Mouse (Mus musculus) gastrocnemius, adult 2 months (tissue): Measurements from ENCODE around the gene Adamts3. TPM values are rescaled to one million over a fixed set of nuclear protein-coding genes. Genes with fewer than 3 reads are reported as not detected.

Experiments
- DNase-seq: peaks from one replicate; pipeline ENCODE4 v3.0.0; 2022
- H3K27ac ChIP-seq: fragments of 200-600 bp; 2 replicates; pipeline ENCODE4 v1.8.1; 2022; ENCODE audit warnings: mild to moderate bottlenecking
- H3K4me3 ChIP-seq: fragments of 200-600 bp; 2 replicates; pipeline ENCODE4 v1.8.1; 2022; ENCODE audit warnings: mild to moderate bottlenecking, moderate library complexity
- CTCF ChIP-seq: fragments of 200-600 bp; IDR thresholded peaks from 2 replicates; pipeline ENCODE4 v1.8.1; 2022; ENCODE audit warnings: antibody characterized with exemption, mild to moderate bottlenecking, moderate library complexity
- intact Hi-C: fragments of 180-260 bp; cut with DNase I; formaldehyde crosslinking; loops from one replicate; pipeline ENCODE4 v1.15.1; 2025
- total RNA-seq, 2 experiments: library from RNA; stranded (reverse); gene quantifications; 2 replicates each; pipeline ENCODE4 v1.2.3; 2021

Adamts3 gene
- total RNA-seq, 2 experiments from 2014 or later = 0.87 to 3.4 TPM

DNA sequence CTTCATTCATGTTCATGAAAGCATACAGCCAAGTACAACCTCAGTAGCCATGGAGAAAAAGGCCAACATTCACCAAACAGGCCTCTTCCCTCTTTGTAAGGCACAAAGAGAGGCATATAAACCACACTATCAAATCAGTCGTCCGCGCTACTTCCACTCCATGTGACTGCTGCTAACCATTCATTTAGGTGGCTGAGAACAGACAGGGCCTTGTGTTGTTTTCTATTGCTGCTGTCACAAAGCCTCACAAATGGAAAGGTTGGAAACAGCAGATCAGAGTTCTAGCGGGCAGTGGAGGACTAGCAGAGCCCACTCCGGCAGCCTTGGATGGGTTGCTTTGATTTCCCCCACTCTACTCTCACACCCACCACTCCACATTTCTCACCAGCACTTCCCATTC is 98.5 kb downstream of the Adamts3 start:
- no peak overlapping the region for H3K27ac ChIP-seq
- intact Hi-C loops = no loop called here
- no peak for DNase-seq
- H3K4me3 ChIP-seq = no peak overlapping the region
- TF ChIP-seq CTCF = no peak

DNA sequence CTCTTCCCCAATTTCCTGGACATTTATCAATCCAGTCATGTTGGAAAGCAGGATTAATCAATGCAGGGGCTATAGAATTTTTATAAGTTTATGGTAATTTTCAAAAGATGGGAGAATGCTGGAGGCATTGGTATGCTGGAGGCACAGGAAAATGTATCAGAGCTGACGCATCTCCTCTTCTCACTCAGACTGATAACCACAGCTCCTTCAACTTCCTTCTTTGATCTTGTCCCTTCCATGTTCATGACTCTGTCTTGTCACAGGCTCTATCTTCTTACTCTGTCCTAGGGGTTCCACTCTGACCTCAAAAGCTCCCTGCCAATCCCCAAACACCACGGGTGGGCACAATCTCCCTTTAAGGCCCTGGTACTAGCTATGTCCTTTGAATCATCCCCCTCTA is 103.3 kb downstream of the Adamts3 start:
- H3K4me3 ChIP-seq = no peak overlapping the region
- H3K27ac ChIP-seq = no peak overlapping the region
- no peak for TF ChIP-seq CTCF
- DNase-seq = no peak
- intact Hi-C loops = no loop called here

DNA sequence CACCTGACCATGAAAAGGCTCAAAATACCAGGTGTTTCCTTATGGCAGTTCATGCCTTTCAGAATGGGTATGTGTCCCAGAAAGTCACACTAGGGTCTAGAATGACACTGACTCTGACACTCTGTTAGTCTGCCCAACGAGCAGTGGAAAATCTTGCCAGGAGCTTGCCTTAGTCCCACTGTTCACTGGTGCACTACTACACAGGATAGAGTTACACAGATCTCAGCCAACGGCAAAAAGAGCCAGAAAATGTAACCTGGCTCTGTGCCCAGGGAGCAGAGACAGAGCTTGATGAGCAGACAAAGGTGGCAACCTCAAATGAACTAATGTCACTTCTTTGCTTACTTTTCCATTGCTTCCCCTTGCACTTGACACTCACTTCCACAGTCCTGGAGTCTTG is 104.5 kb downstream of the Adamts3 start:
- Histone ChIP-seq H3K27ac (no peak overlapping the region), H3K4me3 (no peak overlapping the region)
- DNase-seq = peak; percentile 33
- intact Hi-C loops = no loop called here
- TF ChIP-seq CTCF = no peak

DNA sequence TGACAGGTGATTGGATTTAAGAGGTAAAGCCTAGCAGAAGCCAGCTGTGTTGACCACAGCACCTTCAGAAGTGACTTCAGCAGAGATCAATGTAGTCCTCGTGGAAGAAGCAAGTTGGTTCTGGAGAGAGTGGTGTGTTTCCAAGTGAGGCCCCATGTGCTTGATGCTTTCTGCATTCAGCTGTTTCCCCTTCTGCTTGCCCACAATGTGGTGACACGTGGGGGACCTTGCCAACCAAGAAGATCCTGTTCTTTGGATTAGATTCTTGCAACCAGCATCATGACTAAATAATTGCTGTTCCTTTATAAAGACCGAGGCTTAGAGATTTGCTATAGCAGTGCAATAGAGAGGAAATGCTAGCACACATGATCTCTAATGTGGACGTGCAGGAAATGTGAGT is 105.7 kb downstream of the Adamts3 start:
- H3K27ac ChIP-seq = no peak overlapping the region
- H3K4me3 ChIP-seq = no peak overlapping the region
- intact Hi-C loops = no loop called here
- TF ChIP-seq CTCF = no peak
- DNase-seq = no peak

DNA sequence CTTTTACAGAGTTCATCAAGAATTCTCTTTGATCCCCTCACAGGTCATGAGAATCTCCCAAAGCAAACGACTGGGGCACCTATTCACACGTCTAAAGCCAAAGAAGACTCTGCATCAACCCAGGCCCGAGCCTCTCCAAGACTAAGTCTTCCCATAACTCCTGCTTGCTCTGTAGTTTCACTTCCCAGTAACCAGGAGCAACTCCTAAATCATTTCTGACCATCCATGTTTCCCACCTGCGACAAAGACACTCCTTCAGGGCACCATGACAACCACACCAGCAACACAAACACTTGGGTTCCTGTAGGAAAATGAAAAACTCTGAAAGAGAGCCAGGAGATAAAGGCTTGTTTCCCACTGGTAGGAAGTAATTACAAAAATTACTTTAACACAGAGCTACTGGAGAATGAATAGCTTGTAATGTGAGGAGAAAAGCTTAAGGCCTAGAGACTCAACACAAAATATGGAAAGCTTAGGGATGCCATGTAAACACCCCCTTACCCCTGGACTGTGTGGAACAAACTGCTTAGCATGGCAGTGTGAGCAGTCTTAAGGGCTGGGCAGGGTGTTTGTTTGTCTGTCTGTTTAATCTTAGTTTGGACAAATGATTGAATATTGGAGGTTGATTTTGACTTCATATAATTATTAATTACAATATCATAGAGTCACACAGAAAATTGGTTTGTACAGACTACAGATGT is 112.3 kb downstream of the Adamts3 start:
- Histone ChIP-seq H3K27ac (no peak overlapping the region), H3K4me3 (no peak overlapping the region)
- intact Hi-C loops = no loop called here
- no peak for DNase-seq
- TF ChIP-seq CTCF = no peak

DNA sequence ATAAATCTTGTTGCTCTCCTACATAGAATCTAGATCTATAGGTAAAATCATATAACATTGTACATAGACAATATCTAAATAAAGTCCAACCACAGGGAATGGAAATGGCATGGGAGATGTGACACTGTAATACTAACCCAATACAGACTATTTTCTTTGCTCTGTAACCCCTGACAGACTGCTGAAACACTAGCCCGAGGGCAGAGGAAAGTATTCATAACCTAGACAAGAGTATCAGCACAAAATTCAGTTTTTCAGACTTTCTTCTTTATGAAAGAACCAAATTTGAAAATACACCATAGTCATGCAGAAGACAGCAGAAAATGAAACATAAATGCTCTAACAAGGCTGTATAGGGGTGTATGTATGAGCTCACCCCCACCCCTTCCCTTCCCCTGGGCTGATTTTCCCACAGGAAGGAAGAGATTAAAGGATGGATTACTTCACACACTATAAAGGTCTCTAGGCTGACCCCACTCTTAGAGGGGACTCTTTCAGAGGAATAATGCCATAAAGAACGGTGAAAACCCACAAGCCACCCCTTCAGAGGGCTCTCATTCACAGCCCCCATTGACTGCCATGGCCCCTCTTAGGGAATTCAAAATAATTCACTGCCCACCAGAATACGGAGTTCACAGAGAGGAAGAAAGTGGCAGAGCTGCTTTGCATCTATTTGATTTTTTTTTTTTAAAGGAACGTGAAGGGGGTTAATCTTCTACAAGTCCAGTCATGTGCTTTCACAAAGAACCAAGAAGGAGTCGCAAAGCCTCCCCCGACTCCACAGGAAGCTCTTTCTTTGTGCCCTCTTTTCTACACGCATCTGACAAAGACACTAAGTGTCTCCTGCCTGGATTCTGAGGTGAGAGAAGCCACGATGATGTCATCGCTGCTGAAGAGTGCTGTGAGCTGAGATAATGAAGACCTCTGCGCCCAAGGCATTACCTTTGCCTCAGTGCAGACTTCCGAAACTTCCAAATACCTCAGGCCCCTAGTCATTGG is 119.6 kb downstream of the Adamts3 start:
- Histone ChIP-seq H3K27ac (no peak overlapping the region), H3K4me3 (no peak overlapping the region)
- no peak for DNase-seq
- intact Hi-C loops = no loop called here
- no peak for TF ChIP-seq CTCF

DNA sequence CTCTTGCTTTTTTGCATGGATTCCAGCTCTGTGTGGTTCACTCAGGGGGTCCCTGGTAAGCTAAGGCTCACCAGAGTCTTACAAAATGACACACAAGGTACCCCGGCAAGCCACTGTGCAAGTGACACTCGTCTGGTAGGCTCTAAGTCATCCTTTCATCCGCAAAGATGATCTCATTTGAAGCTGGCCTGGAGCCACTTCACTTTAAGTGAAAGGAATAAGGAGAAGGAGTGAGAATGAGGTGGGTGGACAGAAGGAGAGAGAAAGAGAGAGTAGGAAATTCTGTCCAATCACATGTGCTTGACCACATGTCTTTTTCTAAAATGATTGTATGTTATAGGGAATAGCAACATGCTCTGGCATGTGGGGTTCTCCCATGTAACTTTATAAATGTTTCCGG is 122.8 kb downstream of the Adamts3 start:
- no peak for TF ChIP-seq CTCF
- Histone ChIP-seq H3K27ac (no peak overlapping the region), H3K4me3 (no peak overlapping the region)
- intact Hi-C loops = no loop called here
- DNase-seq = no peak

DNA sequence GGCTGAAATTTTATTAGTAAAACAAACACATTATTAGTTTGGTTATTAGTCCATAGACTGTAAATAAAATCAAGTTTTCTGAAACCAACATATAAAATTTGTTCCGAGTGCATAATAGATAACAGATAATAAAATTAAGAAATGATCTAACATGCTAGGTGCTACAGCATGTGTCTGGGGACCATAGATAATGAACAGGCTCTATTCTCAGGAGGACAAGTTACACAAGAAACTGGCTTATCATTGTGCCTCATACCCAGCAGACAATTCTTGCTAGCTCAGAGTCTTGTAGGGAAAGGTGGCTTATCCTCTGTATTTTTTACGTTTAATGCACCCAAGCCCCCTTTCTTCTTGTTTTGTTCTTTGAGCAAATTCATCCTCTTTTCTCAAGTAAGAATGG is 131.3 kb downstream of the Adamts3 start:
- Histone ChIP-seq H3K4me3 (no peak overlapping the region), H3K27ac (no peak overlapping the region)
- intact Hi-C loops = no loop called here
- no peak for DNase-seq
- TF ChIP-seq CTCF = no peak

DNA sequence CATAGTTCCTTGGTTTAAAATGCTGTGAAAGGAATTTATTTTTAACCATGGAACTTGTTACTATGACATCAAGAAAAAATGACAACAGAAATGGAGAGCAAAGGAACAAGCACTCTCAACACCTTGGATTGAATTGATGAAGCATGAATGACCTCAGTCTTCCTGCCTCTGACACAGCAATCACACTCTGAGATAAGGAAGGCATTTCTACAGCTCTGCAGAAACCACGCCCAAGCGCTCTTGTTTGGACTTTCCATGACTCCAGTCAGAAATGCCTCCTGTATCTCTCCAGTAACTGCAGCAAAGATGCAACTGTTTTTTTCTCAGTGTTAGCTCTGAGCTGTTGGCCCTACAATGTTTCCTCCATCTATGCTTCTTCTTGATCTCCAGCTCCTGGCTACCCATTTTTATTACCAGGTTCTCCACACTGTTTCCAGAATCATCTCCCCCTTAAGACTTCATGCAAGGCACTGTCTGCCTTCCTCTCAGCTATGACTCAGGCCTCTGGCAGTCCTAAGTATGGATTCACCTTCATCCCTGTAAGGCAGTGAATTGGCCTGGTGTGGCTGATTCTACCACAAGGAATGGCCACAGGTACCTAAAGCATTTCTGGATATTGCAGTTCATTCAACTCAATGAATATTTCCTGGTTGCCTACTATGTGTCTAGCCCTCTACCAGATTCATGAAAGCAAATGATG is 134.8 kb downstream of the Adamts3 start:
- intact Hi-C loops = no loop called here
- no peak overlapping the region for H3K27ac ChIP-seq
- TF ChIP-seq CTCF = no peak

DNA sequence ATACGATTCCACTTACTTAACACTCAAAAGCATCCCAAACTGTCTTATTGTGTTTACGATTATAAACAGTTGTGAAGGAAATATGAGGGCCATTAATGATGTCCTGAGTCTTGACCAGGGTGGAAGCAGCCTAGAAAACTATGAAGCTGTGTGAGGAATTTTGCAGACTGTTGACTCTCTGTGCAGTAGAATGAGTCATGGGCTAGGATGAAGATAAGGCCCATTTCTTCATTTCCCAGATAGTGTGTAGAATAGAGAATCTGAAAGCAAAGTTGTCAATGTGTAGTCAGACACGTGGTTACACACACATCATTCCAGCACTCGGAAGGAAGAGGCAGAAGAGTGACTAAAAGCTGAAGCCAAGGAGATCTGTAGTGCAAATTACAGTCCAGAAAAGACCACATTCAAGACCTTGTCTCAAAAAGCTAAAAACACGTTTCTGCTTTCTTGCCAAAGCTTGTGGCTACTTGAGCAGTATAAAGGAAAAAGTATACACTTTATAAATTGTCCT is 135.9 kb downstream of the Adamts3 start:
- DNase-seq = no peak
- no peak for TF ChIP-seq CTCF
- no peak overlapping the region for H3K27ac ChIP-seq
- no peak overlapping the region for H3K4me3 ChIP-seq
- intact Hi-C loops = no loop called here

More for the DNA sequence above, 134.8 kb downstream of the Adamts3 start:
- no peak for DNase-seq
- H3K4me3 ChIP-seq = no peak overlapping the region

DNA sequence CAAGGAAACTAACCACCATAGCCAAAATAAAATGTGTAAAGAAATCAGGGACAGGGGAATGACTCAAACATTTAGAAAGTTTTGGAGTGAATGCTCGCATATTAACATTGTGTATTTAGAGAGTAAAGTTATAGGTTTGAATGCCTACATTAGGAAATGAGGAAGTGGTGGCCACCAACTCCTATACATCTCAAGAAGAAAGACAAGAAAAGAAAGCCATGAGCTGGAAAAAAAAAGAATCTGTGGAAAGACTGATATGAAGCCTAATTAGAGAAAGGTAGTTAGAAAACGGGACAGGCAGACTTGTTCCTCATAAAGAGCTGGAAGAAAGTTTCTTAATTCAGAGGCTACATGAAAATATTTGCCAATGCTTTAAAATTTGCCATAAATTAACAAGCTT is 138.0 kb downstream of the Adamts3 start:
- DNase-seq = no peak
- no peak overlapping the region for H3K4me3 ChIP-seq
- no peak overlapping the region for H3K27ac ChIP-seq
- TF ChIP-seq CTCF = no peak
- intact Hi-C loops = no loop called here

DNA sequence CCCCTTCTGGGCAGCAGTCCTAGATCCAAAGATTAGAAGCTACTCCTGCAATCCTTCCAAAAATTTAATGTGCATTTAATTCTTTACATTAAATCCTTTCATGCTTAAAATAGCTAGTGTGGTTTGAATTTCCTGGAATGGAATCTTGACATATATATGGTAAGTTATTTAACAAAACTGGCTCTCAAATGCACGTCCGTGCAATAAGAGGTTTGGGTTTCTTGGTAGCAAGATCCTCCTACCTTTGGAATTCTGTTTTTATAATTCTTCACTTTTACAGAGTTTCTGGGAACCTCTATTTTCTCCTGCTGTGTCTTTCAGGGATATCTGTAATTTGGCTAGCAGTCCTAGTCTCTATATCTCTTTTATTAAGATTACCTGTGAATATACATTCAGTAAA is 148.4 kb downstream of the Adamts3 start:
- no peak for TF ChIP-seq CTCF
- no peak for DNase-seq
- Histone ChIP-seq H3K4me3 (no peak overlapping the region), H3K27ac (no peak overlapping the region)
- intact Hi-C loops = no loop called here

DNA sequence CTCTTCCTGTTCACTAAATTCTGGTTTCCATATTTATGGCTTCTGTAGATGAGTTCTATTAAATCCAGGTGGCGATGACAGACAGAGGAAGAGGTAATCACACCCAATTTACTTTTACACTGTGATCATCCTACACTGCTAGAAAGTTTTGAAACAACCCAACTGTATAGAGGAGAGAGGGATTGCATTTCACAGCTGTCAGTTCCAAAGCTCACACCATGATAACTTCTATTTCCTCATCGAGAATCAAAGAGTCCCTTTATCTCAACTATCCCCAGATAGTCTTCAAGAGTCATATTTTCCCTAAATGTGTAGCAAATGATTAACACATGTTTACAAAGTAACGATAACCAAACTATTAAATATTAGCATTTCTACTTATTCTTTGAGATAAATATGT is 152.7 kb downstream of the Adamts3 start:
- TF ChIP-seq CTCF = no peak
- Histone ChIP-seq H3K4me3 (no peak overlapping the region), H3K27ac (no peak overlapping the region)
- no peak for DNase-seq
- intact Hi-C loops = no loop called here
